Mouse (Mus musculus) adrenal gland, postnatal 0 days (tissue): ENCODE results near the gene Sesn2. TPM values are rescaled to one million over a fixed set of nuclear protein-coding genes. Genes with fewer than 3 reads are reported as not detected.

Source experiments
- polyA plus RNA-seq: library from polyadenylated mRNA; unstranded; fragments of >200 nt; fragmentation: Nextera tagmentation; extraction: Ambion mirVana; gene quantifications from 2 replicates; pipeline ENCODE4 v1.2.1, GENCODE M21; 2015

The Sesn2 gene
- polyA plus RNA-seq: 4.5 and 9.3 TPM in 2 replicates

GRCm38 (mm10) chr4:132510352-132510798 lies at the start of gene Sesn2:
Gene Sesn2 (minus strand): TSS chr4:132510501.

GRCm38 (mm10) chr4:132535406-132536121 lies 25.3 kb upstream of the Sesn2 start, which contains the start of gene Dnajc8:
Gene Dnajc8 (plus strand): TSS chr4:132535550.

GRCm38 (mm10) chr4:132532981-132533916 lies 22.9 kb upstream of the Sesn2 start, which contains the start of gene Atpif1:
Gene Atpif1 (minus strand): TSS chr4:132533659.

GRCm38 (mm10) chr4:132463430-132464254 lies 46.7 kb downstream of the Sesn2 start, which contains the start of gene Med18:
Gene Med18 (minus strand): TSS chr4:132463921.

Other genes with a start within 250 kb of the Sesn2 start
- 10.6 and 15.1 TPM in 2 replicates for gene Gmeb1, start 248.9 kb downstream of the Sesn2 start, polyA plus RNA-seq
- gene Taf12, start 236.1 kb downstream of the Sesn2 start, polyA plus RNA-seq: 22.9 and 32.0 TPM in 2 replicates
- 7.1 and 11.7 TPM in 2 replicates for gene Rab42, start 207.1 kb downstream of the Sesn2 start, polyA plus RNA-seq
- 95.5 and 127 TPM in 2 replicates for gene Trnau1ap, start 181.0 kb downstream of the Sesn2 start, polyA plus RNA-seq
- gene Rcc1, start 156.9 kb downstream of the Sesn2 start, polyA plus RNA-seq: 17.6 and 21.6 TPM in 2 replicates
- gene Phactr4, start 88.0 kb downstream of the Sesn2 start, polyA plus RNA-seq: 14.0 and 22.7 TPM in 2 replicates
- gene Med18, start 46.6 kb downstream of the Sesn2 start, polyA plus RNA-seq: 8.4 and 15.9 TPM in 2 replicates
- 1,952 and 2,960 TPM in 2 replicates for gene Atpif1, start 23.2 kb upstream of the Sesn2 start, polyA plus RNA-seq
- 155 and 181 TPM in 2 replicates for gene Dnajc8, start 25.0 kb upstream of the Sesn2 start, polyA plus RNA-seq
- gene Ptafr, start 53.6 kb upstream of the Sesn2 start, polyA plus RNA-seq: 3.0 and 3.2 TPM in 2 replicates
- 6.4 and 12.1 TPM in 2 replicates for gene Eya3, start 128.5 kb upstream of the Sesn2 start, polyA plus RNA-seq
- gene Xkr8, start 222.0 kb upstream of the Sesn2 start, polyA plus RNA-seq: 3.8 and 5.4 TPM in 2 replicates
- gene Smpdl3b, start 246.8 kb upstream of the Sesn2 start, polyA plus RNA-seq: 1.0 and 2.3 TPM in 2 replicates